Mouse (Mus musculus): ENCODE measurements at regions not wholly inside any gene's neighbourhood (a gene's known extent, or its start where the extent isn't known, plus 50 kb on each side); places are given as distances from the start of the nearest gene placed in this dataset.

- no peak overlapping the region for H3K27ac ChIP-seq (ENCODE audit: low read length)
- H3K36me3 ChIP-seq (ENCODE audit: control insufficient read depth, insufficient read depth, low read length) = no peaks in the 10 kb centered on the region
- WGBS = 69% methylated on average over 2 of the region's 2 CpGs
- H3K4me2 ChIP-seq (ENCODE audit: low read depth, low read length) = no peak overlapping the region
- H3K27me3 ChIP-seq (replicated peaks; ENCODE audit: control insufficient read depth, insufficient read depth, low read length) = no peaks in the 10 kb centered on the region
- no peak overlapping the region for H3K4me3 ChIP-seq (ENCODE audit: low read length)
- H3K9me3 ChIP-seq (ENCODE audit: control insufficient read depth, low read length) = no peaks in the 10 kb centered on the region
- H3K9ac ChIP-seq (ENCODE audit: low read depth, low read length) = no peak overlapping the region
- no peaks in the 10 kb centered on the region for H3K4me1 ChIP-seq (ENCODE audit: control insufficient read depth, insufficient read depth, low read length)
- ATAC-seq = no peak
Observed at GRCm38 (mm10) chr14:28741418-28741817, 236.9 kb downstream of the Wnt5a start.

GRCm38 (mm10) chr14:28743673-28744072 lies 239.1 kb downstream of the Wnt5a start:
- ATAC-seq = no peak
- 50% methylated on average over 4 of the region's 4 CpGs for WGBS
- no peaks in the 10 kb centered on the region for H3K4me1 ChIP-seq (ENCODE audit: control insufficient read depth, insufficient read depth, low read length)
- no peak overlapping the region for H3K4me2 ChIP-seq (ENCODE audit: low read depth, low read length)
- H3K27ac ChIP-seq (ENCODE audit: low read length) = no peak overlapping the region
- no peak overlapping the region for H3K4me3 ChIP-seq (ENCODE audit: low read length)
- no peaks in the 10 kb centered on the region for H3K36me3 ChIP-seq (ENCODE audit: control insufficient read depth, insufficient read depth, low read length)
- H3K27me3 ChIP-seq (replicated peaks; ENCODE audit: control insufficient read depth, insufficient read depth, low read length) = no peaks in the 10 kb centered on the region
- no peaks in the 10 kb centered on the region for H3K9me3 ChIP-seq (ENCODE audit: control insufficient read depth, low read length)
- H3K9ac ChIP-seq (ENCODE audit: low read depth, low read length) = no peak overlapping the region

- Histone ChIP-seq H3K4me1 (ENCODE audit: control insufficient read depth, insufficient read depth, low read length) (no peaks in the 10 kb centered on the region), H3K27me3 (replicated peaks; ENCODE audit: control insufficient read depth, insufficient read depth, low read length) (no peaks in the 10 kb centered on the region), H3K9ac (ENCODE audit: low read depth, low read length) (no peak overlapping the region), H3K4me2 (ENCODE audit: low read depth, low read length) (no peak overlapping the region), H3K9me3 (ENCODE audit: control insufficient read depth, low read length) (no peaks in the 10 kb centered on the region), H3K27ac (ENCODE audit: low read length) (no peak overlapping the region), H3K4me3 (ENCODE audit: low read length) (no peak overlapping the region), H3K36me3 (ENCODE audit: control insufficient read depth, insufficient read depth, low read length) (no peaks in the 10 kb centered on the region)
- no peak for ATAC-seq
- WGBS = 81% methylated on average over 1 of the region's 1 CpGs
Observed at GRCm38 (mm10) chr14:28750301-28750700, 245.8 kb downstream of the Wnt5a start.

GRCm38 (mm10) chr14:28765201-28765600 lies 252.8 kb upstream of the Lrtm1 start:
- Histone ChIP-seq H3K4me3 (ENCODE audit: low read length) (no peak overlapping the region), H3K9ac (ENCODE audit: low read depth, low read length) (no peak overlapping the region), H3K27ac (ENCODE audit: low read length) (no peak overlapping the region), H3K9me3 (ENCODE audit: control insufficient read depth, low read length) (no peaks in the 10 kb centered on the region), H3K4me2 (ENCODE audit: low read depth, low read length) (no peak overlapping the region), H3K4me1 (ENCODE audit: control insufficient read depth, insufficient read depth, low read length) (no peaks in the 10 kb centered on the region), H3K36me3 (ENCODE audit: control insufficient read depth, insufficient read depth, low read length) (no peaks in the 10 kb centered on the region), H3K27me3 (replicated peaks; ENCODE audit: control insufficient read depth, insufficient read depth, low read length) (no peaks in the 10 kb centered on the region)
- WGBS = 96% methylated on average over 1 of the region's 1 CpGs
- ATAC-seq = no peak

- 79% methylated on average over 11 of the region's 11 CpGs for WGBS
- Histone ChIP-seq H3K9me3 (ENCODE audit: control insufficient read depth, low read length) (no peaks in the 10 kb centered on the region), H3K36me3 (ENCODE audit: control insufficient read depth, insufficient read depth, low read length) (no peaks in the 10 kb centered on the region), H3K27ac (ENCODE audit: low read length) (no peak overlapping the region), H3K4me2 (ENCODE audit: low read depth, low read length) (no peak overlapping the region), H3K4me3 (ENCODE audit: low read length) (no peak overlapping the region), H3K9ac (ENCODE audit: low read depth, low read length) (no peak overlapping the region), H3K4me1 (ENCODE audit: control insufficient read depth, insufficient read depth, low read length) (no peaks in the 10 kb centered on the region), H3K27me3 (replicated peaks; ENCODE audit: control insufficient read depth, insufficient read depth, low read length) (no peaks in the 10 kb centered on the region)
- no peak for ATAC-seq
Observed at GRCm38 (mm10) chr14:28773068-28773467, 244.9 kb upstream of the Lrtm1 start.

- Histone ChIP-seq H3K4me1 (ENCODE audit: control insufficient read depth, insufficient read depth, low read length) (no peaks in the 10 kb centered on the region), H3K27ac (ENCODE audit: low read length) (no peak overlapping the region), H3K4me3 (ENCODE audit: low read length) (no peak overlapping the region), H3K9me3 (ENCODE audit: control insufficient read depth, low read length) (no peaks in the 10 kb centered on the region), H3K9ac (ENCODE audit: low read depth, low read length) (no peak overlapping the region), H3K36me3 (ENCODE audit: control insufficient read depth, insufficient read depth, low read length) (no peaks in the 10 kb centered on the region), H3K27me3 (replicated peaks; ENCODE audit: control insufficient read depth, insufficient read depth, low read length) (no peaks in the 10 kb centered on the region), H3K4me2 (ENCODE audit: low read depth, low read length) (no peak overlapping the region)
- 80% methylated on average over 1 of the region's 1 CpGs for WGBS
- no peak for ATAC-seq
Observed at GRCm38 (mm10) chr14:28775686-28776085, 242.3 kb upstream of the Lrtm1 start.

- H3K27ac ChIP-seq (ENCODE audit: low read length) = no peak overlapping the region
- no peaks in the 10 kb centered on the region for H3K27me3 ChIP-seq (replicated peaks; ENCODE audit: control insufficient read depth, insufficient read depth, low read length)
- no peak overlapping the region for H3K4me2 ChIP-seq (ENCODE audit: low read depth, low read length)
- no peaks in the 10 kb centered on the region for H3K4me1 ChIP-seq (ENCODE audit: control insufficient read depth, insufficient read depth, low read length)
- H3K9me3 ChIP-seq (ENCODE audit: control insufficient read depth, low read length) = no peaks in the 10 kb centered on the region
- 90% methylated on average over 8 of the region's 8 CpGs for WGBS
- no peak for ATAC-seq
- H3K9ac ChIP-seq (ENCODE audit: low read depth, low read length) = no peak overlapping the region
- no peak overlapping the region for H3K4me3 ChIP-seq (ENCODE audit: low read length)
- H3K36me3 ChIP-seq (ENCODE audit: control insufficient read depth, insufficient read depth, low read length) = no peaks in the 10 kb centered on the region
Observed at GRCm38 (mm10) chr14:28777791-28778190, 240.2 kb upstream of the Lrtm1 start.

GRCm38 (mm10) chr14:28781660-28782059 lies 236.3 kb upstream of the Lrtm1 start:
- Histone ChIP-seq H3K4me3 (ENCODE audit: low read length) (no peak overlapping the region), H3K4me1 (ENCODE audit: control insufficient read depth, insufficient read depth, low read length) (no peaks in the 10 kb centered on the region), H3K9ac (ENCODE audit: low read depth, low read length) (no peak overlapping the region), H3K4me2 (ENCODE audit: low read depth, low read length) (no peak overlapping the region), H3K27ac (ENCODE audit: low read length) (no peak overlapping the region), H3K27me3 (replicated peaks; ENCODE audit: control insufficient read depth, insufficient read depth, low read length) (no peaks in the 10 kb centered on the region), H3K9me3 (ENCODE audit: control insufficient read depth, low read length) (no peaks in the 10 kb centered on the region), H3K36me3 (ENCODE audit: control insufficient read depth, insufficient read depth, low read length) (no peaks in the 10 kb centered on the region)
- WGBS = 89% methylated on average over 7 of the region's 7 CpGs
- ATAC-seq = no peak

- no peak overlapping the region for H3K4me2 ChIP-seq (ENCODE audit: low read depth, low read length)
- H3K27me3 ChIP-seq (replicated peaks; ENCODE audit: control insufficient read depth, insufficient read depth, low read length) = no peaks in the 10 kb centered on the region
- no peaks in the 10 kb centered on the region for H3K9me3 ChIP-seq (ENCODE audit: control insufficient read depth, low read length)
- peak; percentile 48; the same call in 1 of the 2 replicates for ATAC-seq
- no peaks in the 10 kb centered on the region for H3K36me3 ChIP-seq (ENCODE audit: control insufficient read depth, insufficient read depth, low read length)
- H3K4me1 ChIP-seq (ENCODE audit: control insufficient read depth, insufficient read depth, low read length) = no peaks in the 10 kb centered on the region
- 60% methylated on average over 6 of the region's 6 CpGs for WGBS
- H3K27ac ChIP-seq (ENCODE audit: low read length) = no peak overlapping the region
- H3K4me3 ChIP-seq (ENCODE audit: low read length) = no peak overlapping the region
- H3K9ac ChIP-seq (ENCODE audit: low read depth, low read length) = no peak overlapping the region
Observed at GRCm38 (mm10) chr14:28784106-28784633, 233.8 kb upstream of the Lrtm1 start.

GRCm38 (mm10) chr14:28798290-28798689 lies 219.7 kb upstream of the Lrtm1 start:
- Histone ChIP-seq H3K36me3 (ENCODE audit: control insufficient read depth, insufficient read depth, low read length) (no peaks in the 10 kb centered on the region), H3K4me3 (ENCODE audit: low read length) (no peak overlapping the region), H3K9me3 (ENCODE audit: control insufficient read depth, low read length) (no peaks in the 10 kb centered on the region), H3K4me1 (ENCODE audit: control insufficient read depth, insufficient read depth, low read length) (no peaks in the 10 kb centered on the region), H3K27ac (ENCODE audit: low read length) (no peak overlapping the region), H3K9ac (ENCODE audit: low read depth, low read length) (no peak overlapping the region), H3K27me3 (replicated peaks; ENCODE audit: control insufficient read depth, insufficient read depth, low read length) (no peaks in the 10 kb centered on the region), H3K4me2 (ENCODE audit: low read depth, low read length) (no peak overlapping the region)
- WGBS = 6% methylated on average over 4 of the region's 4 CpGs
- no peak for ATAC-seq

Measured in intestine, embryonic 16.5 days (tissue).